Comparison of ENCODE assay signal across 19 mouse cellular contexts in the genomic region with DNA sequence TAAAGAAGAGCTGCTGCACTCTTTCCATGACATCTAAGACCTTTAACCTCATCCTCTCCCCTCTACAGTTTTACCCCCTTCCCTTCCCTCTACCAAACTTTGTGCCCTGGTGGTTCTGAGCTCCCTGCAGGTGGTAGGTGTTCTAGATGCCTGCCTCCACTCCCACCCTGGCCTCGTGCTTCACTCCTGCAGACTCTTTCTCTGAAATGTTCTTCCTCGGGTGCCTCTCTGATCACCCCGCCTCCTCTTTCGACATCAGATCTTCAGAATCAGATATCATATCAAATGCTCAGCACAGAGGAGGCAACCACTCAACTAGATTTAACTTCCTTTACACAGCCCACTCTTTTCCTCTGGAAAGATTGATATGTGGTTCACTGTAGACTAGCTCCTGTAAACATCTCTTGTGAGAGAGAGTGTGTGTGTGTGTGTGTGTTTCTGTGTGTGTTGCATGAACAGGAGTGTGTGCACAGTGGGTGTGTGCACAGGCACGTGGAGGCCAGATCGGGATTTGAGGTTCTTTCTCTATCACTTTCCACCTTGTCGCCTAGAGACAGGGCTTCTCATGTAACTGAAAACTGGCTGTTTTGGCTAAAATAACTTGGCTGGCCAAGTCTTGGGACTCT. TPM values are rescaled to one million over a fixed set of nuclear protein-coding genes. Genes with fewer than 3 reads are reported as not detected.
DNase-seq lines count a peak whose midpoint lies in the region; ATAC-seq lines count a peak whose summit lies in the region.
"Had no signal": no experiment of that assay in that cellular context is flagged by ENCODE, and none has a peak within 500 bp of the region (broad histone marks: within the 10 kb centered on the region; RNA-seq: fewer than 3 reads in every experiment).

No protein-coding gene starts in this region.

- ATAC-seq in inflammation-experienced regulatory T-cells, adult 6 months: peak; percentile 74
- no peak for ATAC-seq in forebrain, embryonic 13.5 days
- ATAC-seq: hindbrain, postnatal 0 days had no signal

- no peaks in the 10 kb centered on the region for H3K36me3 ChIP-seq in forebrain, embryonic 13.5 days (ENCODE audit: poor library complexity, severe bottlenecking)
- H3K36me3 ChIP-seq: heart, embryonic 12.5 days; neural tube, embryonic 12.5 days had no signal

- no peaks in the 10 kb centered on the region for H3K27me3 ChIP-seq in forebrain, embryonic 13.5 days
- H3K27me3 ChIP-seq: heart, embryonic 12.5 days; neural tube, embryonic 12.5 days had no signal

- no peaks in the 10 kb centered on the region for H3K9me3 ChIP-seq in forebrain, embryonic 13.5 days (replicated peaks)
- H3K9me3 ChIP-seq: heart, embryonic 12.5 days; neural tube, embryonic 12.5 days had no signal

- no peak overlapping the region for H3K9ac ChIP-seq in forebrain, embryonic 13.5 days
- H3K9ac ChIP-seq: heart, embryonic 12.5 days; neural tube, embryonic 12.5 days had no signal

- H3K4me2 ChIP-seq in forebrain, embryonic 13.5 days: no peak overlapping the region
- H3K4me2 ChIP-seq: heart, embryonic 12.5 days; neural tube, embryonic 12.5 days had no signal

- H3K27ac ChIP-seq in forebrain, embryonic 13.5 days: no peak overlapping the region
- H3K27ac ChIP-seq: hindbrain, postnatal 0 days; neural tube, embryonic 12.5 days had no signal

- peaks cover 8% of the 10 kb centered on the region; the same call in 1 of the 2 replicates for H3K4me1 ChIP-seq in forebrain, embryonic 13.5 days
- H3K4me1 ChIP-seq: neural tube, embryonic 12.5 days had no signal

- DNase-seq in 416B (ENCODE audit: low read depth): peak; percentile 71
- peak; percentile 84 for DNase-seq in CD4-positive helper T cell, adult 2 months (ENCODE audit: low read depth, low spot score)
- peak; percentile 13 to 48 for DNase-seq in thymus, adult 18-20 months
- no peak for DNase-seq in cerebellum, postnatal 25 days
- no peak for DNase-seq in right cerebral cortex, adult 2 months (ENCODE audit: low spot score in 2 of 2)
- DNase-seq in frontal cortex, postnatal 36 days (ENCODE audit: low spot score in 2 of 2): no peak
- DNase-seq: adrenal gland, postnatal 36 days; cerebellum, adult 2 months; gastrocnemius, postnatal 36 days; heart, postnatal 4 days; kidney, adult 2 months; liver; lung, adult 2 months; right cerebral cortex, postnatal 14 days had no signal

- no peak overlapping the region for H3K4me3 ChIP-seq in forebrain, embryonic 13.5 days
- H3K4me3 ChIP-seq: heart, embryonic 12.5 days; neural tube, embryonic 12.5 days had no signal

- 83% methylated on average over 7 of the region's 7 CpGs for WGBS in forebrain, embryonic 13.5 days

RNA-seq across cellular contexts. Expression of gene Zfp281, which starts 7.4 kb away (rescaled TPM):
- 10 to 100 TPM; 12.1 to 24.1 (median 23.5) TPM for polyA plus RNA-seq in inflammation-experienced regulatory T-cells, adult 6 months (2017; shearing (Covaris generic))
- polyA plus RNA-seq in forebrain, embryonic 13.5 days (2015; fragmentation: Nextera tagmentation; extraction: Ambion mirVana): 26.6 and 27.9 TPM in 2 replicates

Comparison
In these comparisons a context has a peak if more than half of its experiments do, and no peak if none do; other contexts are left out.
1. DNase-seq: peak in 416B (single experiment), CD4-positive helper T cell, adult 2 months (single experiment) and thymus, adult 18-20 months (2 of 2); none in cerebellum, postnatal 25 days (0 of 2), right cerebral cortex, adult 2 months (0 of 2) and frontal cortex, postnatal 36 days (0 of 2).